Mouse (Mus musculus) thymus, postnatal 10 days (tissue): ENCODE results near the gene Gm49358.

ENCODE experiments used
- DNase-seq, 2 experiments: peaks; one replicate each; pipeline ENCODE4 v3.0.0; 2021; ENCODE audit warnings: low spot score in 2 of 2

Gm49358 gene

DNA sequence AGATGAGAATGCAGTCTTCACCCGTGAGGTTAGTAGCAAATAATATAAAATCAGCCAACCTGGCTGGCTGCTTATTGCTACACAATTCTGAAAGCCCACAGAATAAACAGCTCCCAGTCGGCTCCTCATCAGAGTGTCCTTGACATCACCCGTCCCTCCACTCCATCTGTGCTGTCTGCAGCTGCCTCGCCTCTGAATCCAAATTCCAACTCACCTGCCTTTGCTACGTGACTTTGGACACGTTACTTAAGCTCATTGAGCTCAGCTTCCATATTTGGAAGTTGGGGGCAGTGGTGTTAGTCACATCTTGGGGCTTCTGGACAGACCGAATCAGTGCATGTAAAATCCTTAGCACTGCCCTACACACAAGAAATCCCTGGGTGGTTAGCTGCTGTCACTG lies 108.3 kb downstream of the Gm49358 start:
- no peak for DNase-seq

DNA sequence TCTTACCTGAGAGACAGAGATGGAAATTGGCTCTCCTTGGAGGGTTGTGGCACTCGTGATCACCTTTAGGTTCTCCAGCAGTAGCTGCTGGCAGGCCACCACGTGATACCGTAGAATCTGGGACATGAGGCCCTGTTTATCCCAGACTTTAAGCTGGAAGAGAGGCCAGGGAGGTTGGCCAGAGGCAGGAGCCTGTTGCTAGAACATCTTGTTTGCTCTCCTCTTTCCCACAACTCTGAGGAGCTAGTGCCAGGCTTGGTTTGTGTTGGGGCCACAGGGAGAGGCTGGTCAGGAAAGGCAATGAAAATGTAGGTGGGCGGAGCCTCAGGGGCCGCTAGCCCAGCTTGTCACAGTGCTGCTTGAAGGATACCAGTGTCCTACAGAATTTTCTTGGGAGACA lies 108.8 kb downstream of the Gm49358 start:
- DNase-seq, result no peak

DNA sequence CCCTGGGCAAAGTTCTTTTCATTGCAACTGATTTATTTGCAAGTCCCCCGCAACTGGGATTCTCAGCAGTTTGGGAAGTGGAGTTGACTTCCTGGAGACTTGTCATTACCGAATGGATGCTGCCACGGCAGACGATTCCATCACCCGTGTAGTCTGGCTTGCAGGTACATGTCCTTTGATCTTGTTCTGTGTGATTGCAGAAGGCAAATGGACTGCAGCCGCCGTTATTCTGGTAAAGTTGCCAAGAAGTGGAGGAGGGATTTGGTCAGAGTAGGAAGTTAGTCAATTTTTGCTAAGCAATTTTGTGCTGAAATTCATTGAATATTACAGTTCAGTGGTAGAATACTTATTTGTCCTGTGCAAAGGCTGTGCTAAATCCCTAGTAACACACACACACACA lies 114.9 kb downstream of the Gm49358 start:
- DNase-seq, result no peak

- no peak for DNase-seq
Measured at GRCm38 (mm10) chr10:86880071-86880806, 116.5 kb downstream of the Gm49358 start.

- DNase-seq, result no peak
Measured at GRCm38 (mm10) chr10:86881448-86881847, 117.7 kb downstream of the Gm49358 start.
